Mouse (Mus musculus) G1E-ER4 (cell line): ENCODE data around the gene Reg4. TPM values are rescaled to one million over a fixed set of nuclear protein-coding genes. Genes with fewer than 3 reads are reported as not detected.

ENCODE experiments used
- GATA1 ChIP-seq: IDR thresholded peaks from one replicate; pipeline ENCODE4 v1.8.0; 2012; ENCODE audit warnings: low read length, inconsistent platforms
- polyA plus RNA-seq: library from polyadenylated mRNA; stranded (reverse); fragments of >175 nt; gene quantifications from 2 replicates; pipeline ENCODE4 v1.2.3, GENCODE M21; 2012

The Reg4 gene
- polyA plus RNA-seq, 1 experiment: not detected

GRCm38 (mm10) chr3:98226988-98227610, 5.1 kb downstream of the Reg4 start:
- no peak for TF ChIP-seq GATA1

- TF ChIP-seq GATA1: no peak
These were observed 5.8 kb downstream of the Reg4 start for GRCm38 (mm10) chr3:98227763-98228162.

- no peak for TF ChIP-seq GATA1
These were observed 8.0 kb downstream of the Reg4 start for GRCm38 (mm10) chr3:98229943-98230342.

- TF ChIP-seq GATA1: no peak
These were observed 11.5 kb downstream of the Reg4 start for GRCm38 (mm10) chr3:98233504-98233903.

GRCm38 (mm10) chr3:98236266-98236665, 14.3 kb downstream of the Reg4 start:
- no peak for TF ChIP-seq GATA1

- TF ChIP-seq GATA1: no peak
These were observed 15.3 kb downstream of the Reg4 start for GRCm38 (mm10) chr3:98237240-98237639.

- TF ChIP-seq GATA1: no peak
These were observed 16.2 kb downstream of the Reg4 start for GRCm38 (mm10) chr3:98238150-98238549.

GRCm38 (mm10) chr3:98242051-98242450, 20.1 kb downstream of the Reg4 start:
- TF ChIP-seq GATA1: no peak

- TF ChIP-seq GATA1: no peak
These were observed 20.6 kb downstream of the Reg4 start for GRCm38 (mm10) chr3:98242458-98243037.

- no peak for TF ChIP-seq GATA1
These were observed 23.9 kb downstream of the Reg4 start for GRCm38 (mm10) chr3:98245892-98246291.

- TF ChIP-seq GATA1: no peak
These were observed 25.2 kb downstream of the Reg4 start for GRCm38 (mm10) chr3:98246985-98247751.

- no peak for TF ChIP-seq GATA1
These were observed 27.4 kb downstream of the Reg4 start for GRCm38 (mm10) chr3:98249378-98249777.

- no peak for TF ChIP-seq GATA1
These were observed 28.0 kb downstream of the Reg4 start for GRCm38 (mm10) chr3:98249833-98250448.

- TF ChIP-seq GATA1: no peak
These were observed 32.1 kb downstream of the Reg4 start for GRCm38 (mm10) chr3:98254059-98254458.

GRCm38 (mm10) chr3:98254656-98255583, 33.0 kb downstream of the Reg4 start:
- no peak for TF ChIP-seq GATA1
